Mouse (Mus musculus): ENCODE data around the gene BC147527.
"Not testable (repeated sequence)": the region's sequence is repeated elsewhere in the genome, so short reads cannot be mapped to it uniquely, and the experiment has no call there.

Gene BC147527

DNA sequence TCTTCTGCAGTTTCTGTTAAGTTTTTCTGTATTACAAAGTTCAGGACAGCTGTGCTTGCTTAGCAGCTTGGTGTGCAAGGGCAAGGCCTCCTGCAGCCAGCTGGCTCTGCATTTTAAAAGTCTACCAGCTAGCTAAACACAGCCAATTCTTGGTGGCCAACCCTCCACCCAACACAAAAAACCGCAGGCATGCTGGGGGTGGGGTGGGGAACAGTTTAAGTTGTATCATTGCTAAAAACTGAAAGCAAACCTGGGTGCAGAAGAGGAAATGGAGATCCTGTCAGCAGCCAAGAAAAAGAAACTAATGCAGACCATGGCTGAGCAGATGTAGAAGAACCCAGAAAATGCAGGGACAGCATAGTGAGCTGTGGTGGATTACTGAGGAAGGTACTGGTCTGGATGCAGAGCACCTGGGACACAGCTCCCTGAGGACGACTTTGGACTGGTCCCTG is at the start of gene BC147527:
BC147527 (plus strand) TSS at position 402 of the 452 bp plus-strand sequence.
- DNase-seq = peak; percentile 74

GRCm38 (mm10) chr13:120251208-120251924 is 48.8 kb upstream of the BC147527 start:
- DNase-seq = not testable (repeated sequence)

- DNase-seq = not testable (repeated sequence)
Observed at GRCm38 (mm10) chr13:120258817-120259658, 41.2 kb upstream of the BC147527 start.

GRCm38 (mm10) chr13:120259718-120260117 is 40.5 kb upstream of the BC147527 start:
- DNase-seq = not testable (repeated sequence)

GRCm38 (mm10) chr13:120262870-120263269 is 37.3 kb upstream of the BC147527 start, which contains the start of gene AF067061:
Gene AF067061 (plus strand): TSS chr13:120263114.
- not testable (repeated sequence) for DNase-seq

DNA sequence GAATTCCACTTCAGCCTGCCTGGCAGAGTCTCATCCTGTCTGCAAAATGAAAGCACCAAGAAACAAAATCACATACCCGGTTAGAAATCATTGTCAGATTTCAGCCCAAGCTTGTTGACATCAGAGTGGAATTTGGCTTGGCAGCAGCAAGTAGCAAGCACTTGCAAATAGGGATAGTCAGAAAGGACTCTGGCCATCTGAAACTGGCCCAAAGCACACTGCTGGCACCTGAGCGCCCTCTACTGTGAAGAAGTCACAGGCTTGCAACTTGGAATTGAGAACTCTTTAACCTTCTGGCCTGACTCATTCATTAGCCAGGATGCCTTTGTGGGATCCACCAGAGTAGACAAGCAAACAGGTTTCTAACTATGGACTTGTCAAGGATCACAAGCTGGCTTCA is 22.4 kb upstream of the BC147527 start:
- DNase-seq = not testable (repeated sequence)

GRCm38 (mm10) chr13:120278784-120279183 is 21.4 kb upstream of the BC147527 start:
- DNase-seq = no peak

DNA sequence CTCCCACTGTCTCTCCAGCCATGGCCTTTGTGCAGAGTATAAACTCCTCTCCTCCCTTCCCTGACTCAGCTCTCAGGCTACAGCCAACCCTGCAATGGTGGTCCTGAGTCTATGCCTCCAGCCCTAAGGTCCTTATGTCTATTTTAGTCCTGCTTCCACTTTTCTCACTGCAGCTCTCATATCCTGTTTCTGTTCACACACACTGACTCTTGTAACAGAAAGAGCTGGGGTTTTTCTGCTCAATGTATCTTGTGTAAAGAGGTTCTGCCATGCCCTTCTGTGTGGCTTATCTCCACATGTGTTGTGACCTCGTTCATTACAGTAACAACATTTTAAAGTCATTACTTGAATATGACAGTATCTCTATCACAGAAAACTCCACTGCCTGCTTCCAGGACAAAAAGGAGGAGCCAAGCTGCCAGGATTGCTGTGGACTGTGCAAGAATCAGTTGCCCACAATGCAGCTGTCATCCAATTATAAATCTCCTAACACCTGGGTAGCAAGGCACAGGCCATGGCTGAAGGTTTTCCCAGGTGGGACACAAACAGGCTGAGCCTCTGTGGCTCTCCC is 783 bp upstream of the BC147527 start:
- no peak for DNase-seq

GRCm38 (mm10) chr13:120300853-120301252 is 661 bp downstream of the BC147527 start:
- DNase-seq = no peak

GRCm38 (mm10) chr13:120310749-120311148 is 10.6 kb downstream of the BC147527 start:
- DNase-seq = no peak

DNA sequence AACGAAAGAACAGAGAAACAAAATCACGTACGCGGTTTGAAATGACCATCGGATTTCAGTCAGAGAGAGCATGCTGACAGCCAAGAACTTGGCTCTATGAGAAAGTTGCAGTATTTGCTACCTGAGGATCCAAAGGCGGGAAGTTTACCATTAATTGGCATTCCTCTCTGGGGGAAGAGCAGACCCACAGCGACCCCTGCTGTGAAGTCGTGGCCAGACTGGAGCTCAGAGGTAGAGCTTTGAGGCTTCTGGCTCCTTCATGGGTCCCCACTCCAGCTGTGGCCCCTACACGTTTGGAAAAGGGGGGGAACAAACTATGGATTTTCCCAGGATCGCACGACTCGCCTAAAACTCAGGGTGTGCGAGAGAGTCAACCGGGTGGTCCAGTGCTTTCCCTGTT is 13.4 kb downstream of the BC147527 start:
- peak; percentile 54 for DNase-seq

DNA sequence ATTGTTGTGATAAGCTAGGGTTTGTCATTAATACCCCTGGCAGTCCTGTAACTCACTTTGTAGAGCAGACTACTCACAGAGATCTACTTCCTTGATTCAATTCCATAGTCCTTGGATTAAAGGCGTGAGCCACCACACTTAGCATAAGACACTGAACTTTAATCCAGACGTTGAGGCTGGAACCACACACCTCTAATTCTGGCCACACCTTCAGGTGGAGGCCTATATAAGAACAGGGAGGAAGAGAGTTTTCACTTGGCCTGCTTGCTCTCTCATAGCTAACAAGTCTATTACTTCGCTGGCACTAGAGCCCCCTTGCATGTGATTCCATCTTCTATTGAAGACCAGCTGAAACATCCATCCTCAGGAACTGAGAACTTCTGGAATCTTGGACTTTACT is 16.4 kb downstream of the BC147527 start, which contains the start of gene Tcstv3:
Tcstv3 (plus strand) TSS at position 301 of the 400 bp plus-strand sequence.
- DNase-seq = not testable (repeated sequence)

GRCm38 (mm10) chr13:120320183-120320582 is 20.0 kb downstream of the BC147527 start:
- no peak for DNase-seq

DNA sequence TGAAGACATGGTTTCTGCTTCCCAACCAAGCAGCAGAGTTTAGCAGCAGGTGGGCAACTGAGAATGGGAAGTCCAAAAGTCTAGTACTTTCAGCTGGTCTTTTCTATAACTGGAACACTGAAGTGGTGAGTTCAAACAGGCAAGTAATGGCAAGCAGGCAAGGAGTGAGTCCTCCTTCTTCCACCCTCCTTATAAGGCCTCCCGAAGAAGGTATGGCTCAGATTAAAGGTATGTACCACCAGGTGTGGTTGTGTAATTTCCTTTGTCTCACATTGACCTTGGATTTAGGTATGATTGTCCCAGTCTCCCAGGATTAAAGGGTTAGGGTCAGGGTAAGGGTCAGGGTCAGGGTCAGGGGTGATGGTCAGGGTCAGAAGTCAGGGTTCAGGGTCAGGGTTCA is 20.5 kb downstream of the BC147527 start:
- no peak for DNase-seq
